Mouse (Mus musculus): ENCODE data around the gene Aes.

Gene Aes

DNA sequence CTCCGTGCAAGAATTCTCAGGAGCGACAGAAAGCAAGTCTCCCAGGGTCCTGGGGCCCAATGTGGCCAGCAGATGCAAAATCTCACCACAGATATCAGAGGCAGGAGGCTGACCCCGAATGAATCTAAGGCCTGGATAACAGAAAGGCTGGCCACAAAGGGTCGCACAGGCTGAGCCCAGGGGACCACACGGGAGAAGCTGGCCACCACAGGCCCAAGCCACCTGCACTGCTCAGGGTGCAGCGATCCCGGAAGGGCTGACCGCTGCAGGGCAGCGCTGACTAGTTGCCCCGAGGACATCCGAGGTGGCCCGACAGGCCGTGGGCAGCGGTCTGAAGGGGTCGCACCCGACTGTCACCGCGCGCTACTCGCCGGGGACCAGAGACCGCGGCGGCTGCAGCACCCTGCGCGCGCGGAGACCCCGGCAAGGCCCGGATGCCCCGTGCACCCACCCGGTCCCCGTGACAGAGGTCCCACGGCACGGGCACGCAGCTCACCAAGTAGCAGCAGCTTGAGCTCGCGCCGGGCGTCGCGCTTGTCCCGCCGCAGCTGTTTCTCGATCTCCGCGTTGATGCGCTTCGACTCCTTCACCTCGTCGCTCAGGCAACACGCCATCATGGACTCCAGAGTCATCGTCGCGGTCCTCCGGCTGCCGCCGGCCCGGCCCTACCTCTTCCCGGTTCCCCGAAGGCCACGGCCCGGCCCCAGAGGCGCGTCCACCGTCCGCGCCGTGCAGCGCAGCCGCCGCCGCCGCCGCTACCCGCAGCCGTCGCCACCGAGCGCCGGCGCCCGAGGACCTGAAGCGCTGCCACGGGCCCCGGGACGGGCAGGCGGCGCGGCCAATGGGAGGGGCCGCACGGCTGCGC is 14.8 kb upstream of the Aes start:
- no peak for DNase-seq (ENCODE audit: low spot score in 2 of 2)

DNA sequence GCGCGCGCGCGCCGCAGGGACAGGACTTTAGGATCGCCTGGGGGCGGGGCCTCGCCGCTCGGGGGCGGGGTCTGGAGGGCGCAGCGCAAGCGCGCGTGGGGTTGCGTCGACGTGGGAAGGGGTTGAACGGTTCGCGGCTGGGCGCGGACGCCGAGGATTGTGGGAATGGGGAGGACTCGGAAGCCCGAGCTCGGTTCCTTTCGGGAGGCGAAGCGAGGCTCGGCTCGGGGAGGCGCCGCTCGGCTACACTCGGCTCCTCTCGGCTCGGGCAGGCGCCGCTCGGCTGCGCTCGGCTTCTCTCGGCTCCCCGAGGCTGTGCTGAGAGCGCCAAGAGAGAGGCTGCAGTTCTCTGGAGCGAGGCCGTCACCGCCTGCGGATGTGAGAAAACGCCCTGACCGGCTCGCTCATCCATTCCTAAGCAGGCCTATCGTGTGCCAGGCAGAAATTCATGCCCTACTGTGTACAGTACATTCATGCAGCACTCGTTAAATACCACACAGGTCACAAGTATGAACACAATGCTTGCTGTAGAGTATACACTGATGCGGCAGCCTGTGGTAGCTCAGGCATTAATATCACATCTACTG is 14.0 kb upstream of the Aes start, which contains the start of gene Gna11:
Gene Gna11, minus strand, starts transcription at position 30 of the 587 bp plus-strand sequence.
- peak; percentile 99 for DNase-seq (ENCODE audit: low spot score in 2 of 2)

DNA sequence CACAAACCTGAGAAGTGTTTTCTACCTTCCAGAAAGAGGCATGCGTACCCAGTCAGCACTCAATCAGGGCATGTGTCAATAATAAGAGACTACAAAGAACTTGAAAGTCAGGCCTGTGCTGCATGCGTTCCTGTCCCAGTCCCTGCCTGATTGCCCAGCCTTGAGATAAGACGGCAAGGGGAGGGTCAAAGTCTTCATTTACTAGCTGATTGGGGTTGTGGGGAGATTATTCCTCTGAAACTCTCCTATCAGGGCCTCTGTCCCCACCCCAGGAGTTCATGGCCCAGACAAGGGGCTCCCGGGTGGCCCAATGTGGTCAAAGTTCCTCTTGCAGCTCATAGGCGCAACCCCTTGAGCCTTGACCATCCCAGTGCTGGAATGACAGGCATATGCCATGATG is 13.0 kb upstream of the Aes start:
- no peak for DNase-seq (ENCODE audit: low spot score in 2 of 2)

DNA sequence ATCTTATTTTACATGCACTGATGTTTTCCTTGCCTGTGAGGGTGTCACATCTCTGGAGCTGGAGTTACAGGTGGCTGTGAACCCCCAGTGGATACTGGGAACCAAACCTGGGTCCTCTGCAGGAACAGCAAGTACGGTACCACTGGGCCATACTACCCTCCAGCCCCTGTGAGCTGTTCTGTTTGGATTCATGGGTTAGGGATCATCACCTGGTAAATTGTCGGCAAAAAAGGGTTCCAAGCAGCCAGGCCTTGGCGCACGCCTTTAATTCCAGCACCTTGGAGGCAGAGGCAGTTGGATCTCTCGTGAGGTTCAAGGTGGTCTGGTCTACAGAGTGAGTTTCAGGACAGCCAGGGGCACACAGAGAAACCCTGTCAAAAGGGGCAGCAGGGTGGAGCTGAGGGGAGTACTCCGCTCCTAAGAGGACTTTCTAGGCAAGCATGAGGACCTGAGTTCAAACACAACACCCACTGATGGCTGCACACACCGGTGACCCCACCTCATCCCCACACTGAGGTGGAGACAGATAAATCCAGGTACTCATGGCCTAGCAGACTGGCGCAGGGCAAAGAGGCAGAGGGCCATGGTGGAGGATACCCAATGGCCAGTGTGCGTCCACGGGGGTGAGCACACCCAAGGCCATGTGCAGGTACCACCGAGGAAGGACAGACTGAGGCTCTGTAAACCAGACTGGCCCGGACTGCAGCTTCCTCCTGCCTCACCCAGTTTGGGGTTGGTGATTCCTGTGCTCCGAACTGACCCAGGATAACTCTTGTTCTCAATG is 12.3 kb upstream of the Aes start:
- no peak for DNase-seq (ENCODE audit: low spot score in 2 of 2)

DNA sequence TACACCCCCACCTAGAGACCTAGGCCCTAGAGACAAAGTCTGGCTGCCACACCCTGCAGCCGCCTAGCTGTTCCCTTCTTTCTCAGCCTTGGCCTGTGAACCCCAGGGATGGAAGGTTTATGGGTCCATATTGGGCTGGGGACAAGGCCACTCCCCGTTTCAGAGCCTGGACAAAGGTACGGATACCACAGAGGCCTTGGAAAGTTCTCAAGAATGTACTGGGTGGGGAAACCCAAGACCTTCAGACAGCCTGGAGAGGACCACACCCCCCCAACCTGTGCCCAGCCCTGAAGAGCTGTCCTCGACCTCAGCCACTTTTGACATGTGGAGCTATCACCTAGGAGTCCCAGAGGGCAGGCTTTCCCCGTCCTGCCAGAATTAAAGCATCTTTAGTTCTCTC is 10.3 kb upstream of the Aes start:
- DNase-seq (ENCODE audit: low spot score in 2 of 2): no peak

DNA sequence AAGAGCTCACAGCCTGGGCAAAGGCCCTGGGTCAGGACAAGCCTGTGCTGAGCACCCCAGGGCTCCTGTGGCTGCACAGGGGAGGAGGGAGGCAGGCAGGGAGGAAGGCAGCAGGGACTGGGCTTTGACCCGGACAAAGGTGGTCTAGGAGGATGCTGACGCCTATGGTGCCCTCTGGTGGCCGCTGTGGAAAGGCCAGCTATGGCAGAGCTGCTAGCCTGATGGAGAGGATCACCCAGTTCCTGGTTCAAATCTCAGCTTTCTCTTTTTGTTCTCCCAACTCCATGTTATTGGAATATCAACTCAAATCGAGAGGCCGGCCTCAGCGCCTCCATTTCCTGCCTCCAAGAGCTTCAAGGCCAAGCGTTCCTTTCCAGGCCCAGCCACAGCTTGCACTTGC is 9.0 kb upstream of the Aes start:
- no peak for DNase-seq (ENCODE audit: low spot score in 2 of 2)

DNA sequence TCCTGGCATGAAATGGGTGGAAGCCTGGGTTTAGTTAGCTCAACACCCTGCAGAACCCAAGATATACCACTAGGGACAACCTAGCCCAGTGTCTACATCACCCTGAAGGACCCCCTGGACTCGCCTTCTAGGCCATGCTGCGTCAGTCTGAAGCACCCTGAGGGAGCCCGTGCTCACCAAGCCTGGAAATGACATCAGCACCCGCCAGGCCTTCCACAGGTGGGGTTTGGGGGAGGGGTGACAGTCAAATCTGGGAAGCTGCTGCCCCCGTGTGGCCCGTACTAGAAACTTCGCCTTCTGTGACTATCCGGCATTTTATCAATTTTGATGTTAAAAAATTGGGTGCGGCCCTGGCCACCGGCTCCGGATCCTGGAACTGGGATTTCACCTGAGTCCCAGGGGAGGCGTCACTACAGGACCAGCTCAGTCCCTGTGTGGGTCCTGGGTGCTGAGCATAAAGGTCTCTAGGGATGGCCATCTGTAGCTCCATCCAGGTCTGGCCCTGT is 7.6 kb upstream of the Aes start:
- peak; percentile 83 for DNase-seq (ENCODE audit: low spot score in 2 of 2)

DNA sequence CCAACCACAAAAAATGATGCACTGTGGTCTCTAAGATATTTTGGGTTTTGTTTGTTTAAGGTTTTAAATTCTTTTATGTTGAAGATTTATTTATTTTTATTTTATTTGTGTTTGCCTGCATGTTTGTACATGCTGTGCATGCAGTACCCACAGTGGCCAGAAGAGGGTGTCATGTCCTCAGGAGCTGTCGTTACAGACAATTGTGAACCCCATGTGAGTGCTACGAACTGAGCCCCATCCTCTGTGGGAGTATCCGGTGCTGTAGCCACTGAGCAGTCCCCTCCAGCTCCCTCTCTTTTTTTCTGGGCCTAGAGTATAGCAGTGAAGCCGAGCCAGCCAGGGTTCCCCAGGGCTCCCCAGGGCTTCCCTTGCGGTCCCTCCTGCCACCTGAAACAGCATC is 6.1 kb upstream of the Aes start:
- DNase-seq (ENCODE audit: low spot score in 2 of 2): no peak

DNA sequence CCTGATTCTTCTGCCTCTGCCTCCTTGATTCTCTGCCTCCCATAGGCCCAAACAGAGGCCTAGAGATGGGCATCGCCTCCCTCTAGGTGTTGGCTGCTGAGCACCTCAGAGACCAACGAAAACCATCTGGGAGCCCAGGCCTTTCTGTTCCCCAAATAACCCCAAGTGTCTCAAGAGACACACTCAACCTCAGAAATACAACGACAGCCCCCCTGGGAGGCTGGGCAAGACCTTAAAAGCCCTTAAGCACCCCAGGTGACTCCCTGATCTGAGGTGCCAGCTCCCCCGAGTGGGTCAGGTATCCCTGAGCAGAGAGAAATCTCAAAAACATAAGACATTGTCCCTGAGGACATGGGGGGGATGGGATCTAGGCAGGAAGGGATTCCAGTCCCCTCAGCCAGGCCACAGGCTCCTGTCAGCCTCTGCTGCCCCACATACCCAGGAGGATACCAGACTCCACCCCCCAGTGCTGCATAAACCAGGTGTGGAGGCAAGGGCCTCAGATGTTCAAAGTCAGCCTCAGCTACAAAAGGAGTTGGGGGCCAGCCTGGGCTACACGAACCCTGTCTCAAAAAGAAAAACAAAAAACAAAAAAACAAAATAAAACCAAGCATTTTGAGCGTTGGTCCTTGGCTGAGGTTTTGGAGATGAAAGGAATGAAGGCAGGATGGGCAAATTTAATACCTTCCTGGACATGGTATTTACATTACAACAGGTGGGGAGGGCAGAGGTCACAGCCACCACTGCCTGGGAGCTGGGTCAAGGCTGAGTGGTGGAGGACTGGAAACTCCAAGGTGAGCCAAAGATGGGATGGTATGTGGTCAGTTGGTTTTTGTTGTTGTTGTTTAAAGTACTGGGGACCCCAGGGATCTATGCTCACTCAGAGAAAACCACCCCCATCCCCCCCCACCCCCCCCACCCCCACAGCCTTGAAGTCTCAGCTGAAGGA is 5.2 kb upstream of the Aes start:
- no peak for DNase-seq (ENCODE audit: low spot score in 2 of 2)

DNA sequence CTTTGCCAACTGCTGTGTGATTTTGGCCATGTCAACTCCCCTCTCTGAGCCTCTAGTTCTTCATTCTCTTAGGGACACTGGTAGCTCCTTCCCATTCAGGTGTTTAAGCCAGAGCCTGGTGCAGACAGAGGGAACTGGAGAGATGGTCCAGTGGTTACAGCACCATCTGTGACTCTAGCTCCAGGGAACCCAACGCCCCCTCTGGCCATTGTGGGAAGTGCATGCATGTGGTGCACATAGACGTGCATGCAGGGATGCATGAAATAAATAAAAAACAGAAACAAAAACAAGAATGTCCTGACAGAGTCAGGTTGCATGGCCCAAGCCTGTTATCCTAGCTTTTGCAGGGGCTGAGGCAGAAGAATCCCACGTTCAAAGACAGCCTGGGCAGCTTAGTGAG is 3.0 kb upstream of the Aes start:
- DNase-seq (ENCODE audit: low spot score in 2 of 2): no peak

DNA sequence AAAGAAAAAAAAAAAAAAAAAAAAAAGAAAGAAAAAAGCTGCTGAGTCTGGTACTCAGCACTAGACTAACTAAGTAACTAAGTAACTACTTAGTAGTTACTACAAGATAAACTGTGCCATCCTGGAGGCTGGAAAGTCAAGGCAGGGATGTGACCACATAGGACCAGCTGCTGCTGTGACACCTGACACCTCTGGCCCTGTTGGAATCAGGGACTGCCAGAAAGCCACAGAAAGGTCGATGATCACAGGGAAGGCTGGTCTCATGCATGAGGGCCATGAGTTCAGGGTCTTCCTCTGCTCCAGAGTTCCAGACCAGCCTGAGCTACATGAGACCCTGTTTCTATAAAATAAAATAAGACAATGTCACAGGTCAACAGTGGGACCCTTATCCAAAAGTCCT is 1.8 kb upstream of the Aes start:
- DNase-seq (ENCODE audit: low spot score in 2 of 2): no peak

DNA sequence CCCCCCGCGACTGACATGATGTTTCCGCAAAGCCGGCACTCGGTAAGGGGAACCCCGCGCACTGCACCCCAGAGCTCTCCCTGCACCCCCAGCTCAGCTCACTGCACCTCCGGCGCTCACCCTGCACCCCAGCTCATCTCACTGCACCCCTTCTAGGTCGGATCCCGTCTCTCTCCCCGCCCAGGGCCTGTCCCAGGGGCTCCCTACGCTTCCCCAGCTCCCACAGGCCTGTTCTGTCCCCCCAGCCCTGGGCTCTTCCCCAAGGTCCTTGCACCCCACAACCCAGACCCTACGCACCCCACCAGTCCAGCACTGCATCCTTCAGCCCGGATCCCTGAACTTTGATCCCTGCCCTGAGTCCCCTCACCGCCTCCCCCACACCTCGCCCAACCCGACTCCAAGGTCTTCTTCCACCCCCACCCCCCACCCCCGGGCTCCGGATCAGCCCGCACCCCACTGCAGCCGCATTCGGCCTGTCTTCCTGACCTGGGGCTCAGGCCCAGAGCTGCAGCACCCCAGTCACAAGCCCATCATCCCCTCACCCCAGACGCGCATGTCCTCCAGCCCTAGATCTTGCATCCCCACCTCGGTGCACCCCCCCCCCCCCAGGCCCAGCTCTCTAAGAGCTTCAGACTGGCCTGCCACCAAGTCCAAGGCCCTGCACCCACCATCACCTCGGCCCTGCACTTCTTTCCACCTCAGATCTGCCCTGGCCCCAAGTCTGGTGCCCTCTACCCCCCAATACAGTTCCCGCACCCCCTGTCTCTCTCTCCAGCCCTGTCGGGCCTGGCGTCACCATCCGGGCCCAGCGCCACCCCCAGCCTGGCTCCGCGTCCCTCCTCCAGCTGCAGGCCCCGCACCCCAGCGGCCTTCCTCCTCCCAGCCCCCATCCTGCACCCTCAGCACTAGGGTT is 595 bp downstream of the Aes start:
- DNase-seq (ENCODE audit: low spot score in 2 of 2): peak; percentile 77 to 79

DNA sequence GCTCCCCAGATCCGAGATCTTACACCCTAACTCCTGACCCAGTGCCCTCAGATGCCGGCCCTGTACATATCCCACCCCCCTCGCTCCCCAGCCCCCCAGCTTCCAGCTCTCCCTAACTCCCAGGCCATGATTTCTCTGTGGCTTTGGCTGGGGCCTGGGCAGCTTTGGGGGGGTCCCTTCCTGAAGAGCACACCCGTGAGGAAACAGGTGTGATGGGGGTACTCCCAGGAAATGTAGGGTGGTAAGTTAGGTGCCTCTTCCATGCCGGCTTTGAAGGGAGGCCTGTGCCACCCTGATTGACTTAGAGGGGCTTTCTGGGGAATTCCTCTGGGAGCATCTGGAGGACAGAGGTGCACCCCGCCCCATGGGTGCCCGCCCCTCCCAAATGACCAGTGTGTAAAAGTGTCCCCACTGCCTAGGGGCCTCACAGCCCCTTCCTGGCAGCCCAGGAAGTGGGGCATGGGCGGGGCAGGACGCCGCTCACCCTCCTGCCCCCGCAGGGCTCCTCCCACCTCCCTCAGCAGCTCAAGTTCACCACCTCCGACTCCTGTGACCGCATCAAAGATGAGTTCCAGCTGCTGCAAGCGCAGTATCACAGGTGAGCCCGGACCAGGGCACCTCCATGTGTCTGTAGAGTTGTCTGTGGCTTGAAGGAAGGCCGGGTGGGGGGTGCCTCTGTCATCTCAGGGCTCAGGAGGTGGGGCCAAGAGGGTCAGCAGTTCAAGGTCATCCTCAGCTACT is 1.6 kb downstream of the Aes start:
- DNase-seq (ENCODE audit: low spot score in 2 of 2): no peak

DNA sequence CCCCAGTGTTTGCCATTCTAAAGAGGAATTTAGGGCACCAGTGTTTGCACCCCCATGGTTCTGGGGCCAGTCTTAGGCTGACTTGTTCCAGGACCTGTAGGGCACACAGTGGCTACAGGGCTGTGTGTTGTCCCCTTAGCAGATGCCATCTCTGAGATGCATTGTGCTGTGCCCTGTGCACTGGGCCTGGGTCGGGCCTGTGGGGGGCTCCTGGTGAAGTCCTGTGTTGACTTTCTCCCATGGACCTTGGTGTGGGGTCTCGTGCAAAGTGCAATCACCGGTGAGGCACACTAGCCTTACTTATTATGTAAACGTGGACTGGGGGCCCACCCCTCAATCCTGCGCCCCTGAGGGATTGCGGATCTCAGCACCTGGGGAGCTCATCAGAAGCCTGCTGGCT is 3.1 kb downstream of the Aes start:
- no peak for DNase-seq (ENCODE audit: low spot score in 2 of 2)

DNA sequence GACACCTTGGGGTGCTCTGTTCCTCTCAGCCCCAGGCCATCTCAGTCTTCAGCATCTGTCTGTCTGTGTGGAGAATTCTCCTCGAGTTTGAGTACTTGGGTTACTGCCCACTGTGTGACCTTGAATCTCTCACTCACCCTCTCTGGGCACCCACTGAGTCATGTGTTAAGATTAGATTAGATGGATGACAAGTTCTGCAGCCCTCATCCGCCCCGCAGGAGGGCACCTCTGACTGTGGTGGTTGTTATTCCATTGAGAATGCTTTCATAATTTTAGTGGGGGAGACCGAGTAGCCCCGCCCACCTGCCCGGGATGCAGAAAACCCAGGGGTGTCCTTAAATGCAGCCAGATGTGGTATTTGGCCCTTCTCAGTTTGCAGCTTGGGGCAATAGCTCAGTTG is 4.2 kb downstream of the Aes start:
- DNase-seq (ENCODE audit: low spot score in 2 of 2): no peak

DNA sequence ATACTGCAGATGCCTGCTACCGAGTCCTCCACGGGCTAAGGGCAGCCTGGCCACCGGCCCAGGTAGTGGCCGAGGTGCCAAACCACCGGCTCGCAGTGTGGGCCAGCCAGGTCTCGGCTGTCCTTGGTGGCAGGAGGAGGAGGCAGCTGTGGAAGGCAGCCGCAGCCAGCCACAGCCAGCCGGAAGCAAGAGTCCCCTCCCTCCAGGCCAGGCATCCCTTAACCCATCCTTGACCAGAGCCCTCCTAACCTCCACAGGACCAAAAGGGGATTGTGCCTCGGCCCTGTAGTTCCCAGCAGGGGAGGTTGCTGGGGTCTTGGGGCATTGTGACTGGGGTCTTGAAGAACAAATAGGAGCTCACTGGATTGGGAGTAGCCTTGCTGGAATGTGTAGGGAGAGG is 4.9 kb downstream of the Aes start:
- DNase-seq (ENCODE audit: low spot score in 2 of 2): no peak

DNA sequence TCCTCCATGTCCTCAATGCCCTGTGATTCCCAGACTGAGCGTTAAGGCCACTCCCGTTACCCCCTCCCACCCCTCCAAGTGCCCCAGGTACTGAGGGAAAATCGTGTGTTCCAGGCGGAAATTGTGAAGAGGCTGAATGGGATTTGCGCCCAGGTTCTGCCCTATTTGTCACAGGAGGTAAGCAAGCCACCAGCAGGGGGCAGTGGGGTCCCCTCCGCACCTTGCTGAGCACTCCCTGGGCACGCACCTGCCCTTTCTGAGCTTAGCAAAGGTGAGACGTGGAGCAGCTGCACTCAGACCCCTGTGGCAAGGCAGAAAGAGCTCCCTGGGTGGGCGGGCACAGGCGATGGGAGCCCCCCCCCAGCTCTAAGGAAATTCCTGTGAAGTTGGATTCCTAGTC is 5.4 kb downstream of the Aes start:
- DNase-seq (ENCODE audit: low spot score in 2 of 2): peak; percentile 56 to 62

DNA sequence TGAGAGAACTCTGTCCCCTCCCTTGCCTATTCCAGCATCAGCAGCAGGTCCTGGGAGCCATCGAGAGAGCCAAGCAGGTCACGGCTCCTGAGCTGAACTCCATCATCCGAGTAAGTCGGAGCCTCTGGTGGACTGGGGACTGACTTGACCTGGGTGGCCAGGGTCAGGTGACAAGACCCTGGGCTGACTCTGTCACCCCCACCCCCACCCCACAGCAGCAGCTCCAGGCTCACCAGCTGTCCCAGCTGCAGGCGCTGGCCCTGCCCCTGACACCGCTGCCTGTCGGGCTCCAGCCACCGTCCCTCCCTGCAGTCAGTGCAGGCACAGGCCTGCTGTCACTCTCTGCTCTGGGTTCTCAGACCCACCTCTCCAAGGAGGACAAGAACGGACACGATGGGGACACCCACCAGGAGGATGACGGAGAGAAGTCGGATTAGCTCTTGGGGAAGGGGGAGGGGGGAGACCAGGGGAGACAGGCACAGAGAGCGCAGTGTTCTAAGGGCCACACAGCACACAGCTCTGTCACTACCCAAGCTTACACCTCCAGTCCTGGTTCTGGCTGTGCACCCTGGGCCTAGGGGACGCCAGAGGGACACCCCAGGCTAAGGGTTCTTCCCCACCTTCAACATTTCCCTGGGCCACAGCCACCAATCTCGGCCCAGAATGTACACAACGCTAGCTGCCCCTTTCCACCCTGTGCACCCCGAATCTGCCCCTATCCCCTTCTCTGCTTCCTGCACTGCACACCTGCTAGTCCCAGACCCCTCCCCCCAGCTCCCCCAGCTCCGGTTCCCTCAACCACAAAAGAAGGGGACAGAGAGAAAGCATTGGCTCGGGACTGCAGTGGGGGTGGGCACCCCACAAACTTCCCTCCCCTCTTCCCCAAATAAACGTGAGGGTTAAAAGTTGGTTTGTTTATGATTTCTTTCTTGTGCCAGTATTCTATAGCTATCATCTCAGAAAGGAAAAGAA is 6.3 kb downstream of the Aes start:
- DNase-seq (ENCODE audit: low spot score in 2 of 2): no peak
